26 mouse cellular contexts compared by ENCODE assay signal in the genomic region with DNA sequence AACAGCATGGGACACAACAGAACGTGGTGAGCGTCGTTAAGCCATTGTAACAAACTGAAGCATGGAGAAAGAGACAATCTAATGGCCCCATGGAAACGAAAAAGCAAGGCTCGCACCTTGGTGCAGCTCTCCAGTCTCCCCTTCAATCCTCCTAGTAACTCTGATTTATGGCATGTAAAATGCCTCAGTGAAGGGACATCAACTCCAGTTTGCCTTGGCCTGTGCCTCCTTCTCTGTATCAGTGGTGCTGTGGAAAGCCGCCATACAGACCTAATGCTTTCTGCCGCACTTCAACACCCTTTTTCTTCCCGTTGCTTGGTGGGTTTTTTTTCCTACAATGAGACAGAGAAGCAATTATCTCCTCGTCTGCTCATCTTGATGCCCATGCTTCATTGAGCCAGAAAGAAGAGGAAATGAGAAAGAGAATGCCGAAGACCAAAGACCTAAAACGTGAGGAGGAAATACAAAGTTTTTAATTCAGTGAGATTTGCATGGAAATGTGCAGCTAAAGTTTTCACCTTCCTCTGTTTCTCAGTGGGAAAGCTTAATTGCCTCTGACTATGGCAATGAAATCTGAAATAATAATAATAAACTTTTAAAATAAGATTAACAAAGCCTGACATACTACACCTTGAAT.
A peak's percentile ranks its signal among the peaks of the same experiment; 100 is the strongest.
DNase-seq lines count a peak whose midpoint lies in the region; ATAC-seq and TF ChIP-seq lines count a peak whose summit lies in the region.
"Had no signal": no experiment of that assay in that cellular context is flagged by ENCODE, and none has a peak within 500 bp of the region (broad histone marks: within the 10 kb centered on the region; RNA-seq: fewer than 3 reads in every experiment).

No protein-coding gene starts in this region.

- no peaks in the 10 kb centered on the region for H3K36me3 ChIP-seq in kidney, embryonic 14.5 days (ENCODE audit: control insufficient read depth, insufficient read depth, low read length)
- H3K36me3 ChIP-seq in kidney, postnatal 0 days (ENCODE audit: insufficient read depth, low read length) = no peaks in the 10 kb centered on the region
- no peaks in the 10 kb centered on the region for H3K36me3 ChIP-seq in neural tube, embryonic 15.5 days
- H3K36me3 ChIP-seq: embryonic facial prominence, embryonic 10.5 days; embryonic facial prominence, embryonic 13.5 days; forebrain, embryonic 12.5 days; forebrain, embryonic 15.5 days; hindbrain, embryonic 13.5 days had no signal

- WGBS in kidney, embryonic 14.5 days = 38% methylated on average over 11 of the region's 11 CpGs
- WGBS in kidney, postnatal 0 days = 31% methylated on average over 11 of the region's 11 CpGs
- WGBS in neural tube, embryonic 15.5 days = 24% methylated on average over 11 of the region's 11 CpGs

- no peaks in the 10 kb centered on the region for H3K4me1 ChIP-seq in kidney, embryonic 14.5 days (ENCODE audit: control insufficient read depth, insufficient read depth, low read length)
- H3K4me1 ChIP-seq in kidney, postnatal 0 days (replicated peaks; ENCODE audit: insufficient read depth, low read length) = no peaks in the 10 kb centered on the region
- H3K4me1 ChIP-seq in neural tube, embryonic 15.5 days = no peaks in the 10 kb centered on the region
- H3K4me1 ChIP-seq: embryonic facial prominence, embryonic 10.5 days; embryonic facial prominence, embryonic 13.5 days; forebrain, embryonic 12.5 days; forebrain, embryonic 15.5 days; hindbrain, embryonic 13.5 days had no signal

- no peaks in the 10 kb centered on the region for H3K9me3 ChIP-seq in kidney, embryonic 14.5 days (ENCODE audit: control insufficient read depth, low read length)
- H3K9me3 ChIP-seq in kidney, postnatal 0 days (replicated peaks; ENCODE audit: low read length) = no peaks in the 10 kb centered on the region
- no peaks in the 10 kb centered on the region for H3K9me3 ChIP-seq in neural tube, embryonic 15.5 days (replicated peaks)
- H3K9me3 ChIP-seq: embryonic facial prominence, embryonic 10.5 days; embryonic facial prominence, embryonic 13.5 days; forebrain, embryonic 12.5 days; forebrain, embryonic 15.5 days; hindbrain, embryonic 13.5 days had no signal

- H3K27me3 ChIP-seq in kidney, embryonic 14.5 days (ENCODE audit: control insufficient read depth, insufficient read depth, low read length) = no peaks in the 10 kb centered on the region
- H3K27me3 ChIP-seq in kidney, postnatal 0 days (ENCODE audit: insufficient read depth, low read length) = no peaks in the 10 kb centered on the region
- H3K27me3 ChIP-seq in neural tube, embryonic 15.5 days (replicated peaks) = no peaks in the 10 kb centered on the region
- H3K27me3 ChIP-seq: embryonic facial prominence, embryonic 13.5 days; forebrain, embryonic 12.5 days; forebrain, embryonic 15.5 days; hindbrain, embryonic 13.5 days had no signal

- DNase-seq in kidney, postnatal 36 days = no peak
- peak; percentile 37 for DNase-seq in kidney, postnatal 0 days (ENCODE audit: low spot score)
- DNase-seq in kidney, adult 9 months = no peak
- DNase-seq in A20 (ENCODE audit: low read depth, low spot score) = peak; percentile 78
- no peak for DNase-seq in gastrocnemius, adult 2 months
- DNase-seq: adrenal gland, adult 8-10 months; adrenal gland, postnatal 25 days; cerebellum, adult 11-12 months; cerebellum, adult 8-10 months; cerebellum, postnatal 10 days; cerebellum, postnatal 36 days; embryo, embryonic 11 days; gastrocnemius, postnatal 10 days; gastrocnemius, postnatal 36 days had no signal

- no peak overlapping the region for H3K4me3 ChIP-seq in kidney, embryonic 14.5 days (ENCODE audit: low read length)
- H3K4me3 ChIP-seq in kidney, postnatal 0 days (replicated peaks; ENCODE audit: low read depth, low read length) = no peak overlapping the region
- no peak overlapping the region for H3K4me3 ChIP-seq in neural tube, embryonic 15.5 days (replicated peaks)
- H3K4me3 ChIP-seq in gastrocnemius, adult 2 months = no peak overlapping the region
- H3K4me3 ChIP-seq: embryonic facial prominence, embryonic 10.5 days; embryonic facial prominence, embryonic 13.5 days; erythroblast, embryonic 14.5 days; forebrain, embryonic 12.5 days; forebrain, embryonic 15.5 days; hindbrain, embryonic 13.5 days had no signal

- intact Hi-C loops in gastrocnemius, adult 2 months (cut with DNase I) = no loop called here

- peak; percentile 87; the same call in 1 of the 2 replicates for ATAC-seq in kidney, embryonic 14.5 days (ENCODE audit: low FRiP score, low TSS enrichment)
- ATAC-seq in kidney, postnatal 0 days (replicated peaks; ENCODE audit: low FRiP score, low read depth) = no peak
- no peak; the same call in 1 of the 2 replicates for ATAC-seq in neural tube, embryonic 15.5 days (ENCODE audit: low FRiP score)
- ATAC-seq: activated CD4-positive, CD25-positive, alpha-beta regulatory T cell, adult 4 months; CD4-positive, CD25-positive, alpha-beta regulatory T cell, adult 4 months; forebrain, embryonic 15.5 days; hindbrain, embryonic 16.5 days had no signal

- no peak for TF ChIP-seq CTCF in kidney, postnatal 0 days (IDR thresholded peaks at IDR 0.05; ENCODE audit: low read depth)
- no peak for TF ChIP-seq CTCF in gastrocnemius, adult 2 months (IDR thresholded peaks at IDR 0.05)

- no peak overlapping the region for H3K4me2 ChIP-seq in kidney, embryonic 14.5 days (replicated peaks; ENCODE audit: low read depth, low read length)
- no peak overlapping the region for H3K4me2 ChIP-seq in kidney, postnatal 0 days (ENCODE audit: low read length)
- no peak overlapping the region for H3K4me2 ChIP-seq in neural tube, embryonic 15.5 days
- H3K4me2 ChIP-seq: embryonic facial prominence, embryonic 13.5 days; forebrain, embryonic 12.5 days; forebrain, embryonic 15.5 days; heart, embryonic 11.5 days; hindbrain, embryonic 13.5 days had no signal

- H3K27ac ChIP-seq in kidney, embryonic 14.5 days (ENCODE audit: low read depth, low read length) = no peak overlapping the region
- no peak overlapping the region for H3K27ac ChIP-seq in kidney, postnatal 0 days
- peak overlapping the region; percentile 45; the same call in 1 of the 2 replicates for H3K27ac ChIP-seq in neural tube, embryonic 15.5 days (replicated peaks)
- no peak overlapping the region for H3K27ac ChIP-seq in gastrocnemius, adult 2 months
- H3K27ac ChIP-seq: embryonic facial prominence, embryonic 10.5 days; embryonic facial prominence, embryonic 13.5 days; forebrain, embryonic 12.5 days; forebrain, embryonic 15.5 days; hindbrain, embryonic 13.5 days had no signal

- no peak overlapping the region for H3K9ac ChIP-seq in kidney, embryonic 14.5 days (ENCODE audit: low read depth, low read length)
- H3K9ac ChIP-seq in kidney, postnatal 0 days (ENCODE audit: low read depth, low read length) = no peak overlapping the region
- H3K9ac ChIP-seq in neural tube, embryonic 15.5 days (replicated peaks) = no peak overlapping the region
- H3K9ac ChIP-seq: embryonic facial prominence, embryonic 13.5 days; forebrain, embryonic 12.5 days; forebrain, embryonic 15.5 days; hindbrain, embryonic 13.5 days had no signal

Comparison
In these comparisons a context has a peak if more than half of its experiments do, and no peak if none do; other contexts are left out.
1. DNase-seq: peak in kidney, postnatal 0 days (single experiment) and A20 (single experiment); none in kidney, postnatal 36 days (0 of 2), kidney, adult 9 months (single experiment) and gastrocnemius, adult 2 months (single experiment).